Mouse (Mus musculus) kidney, embryonic 14.5 days (tissue): ENCODE data around the gene Il17rc. TPM values are rescaled to one million over a fixed set of nuclear protein-coding genes. Genes with fewer than 3 reads are reported as not detected.
A peak's percentile ranks its signal among the peaks of the same experiment; 100 is the strongest.

ENCODE experiments used
- ATAC-seq: fragments of 200-750 bp; cut with Nextera tagmentation; 2 replicates; pipeline ENCODE4 v1.8.0; 2017; ENCODE audit warnings: moderate number of reproducible peaks, mild to moderate bottlenecking, moderate TSS enrichment, moderate library complexity; ENCODE audit not compliant: low FRiP score, low TSS enrichment
- H3K27ac ChIP-seq: fragments of 300-500 bp; sonication (generic); 2 replicates; pipeline ENCODE4 v1.5.1; 2014; ENCODE audit warnings: low read depth, mild to moderate bottlenecking, low read length, moderate library complexity, mixed read lengths
- H3K27me3 ChIP-seq: fragments of 300-500 bp; sonication (generic); 2 replicates; pipeline ENCODE4 v1.6.1; 2014; ENCODE audit warnings: mild to moderate bottlenecking, low read length; ENCODE audit not compliant: control insufficient read depth, insufficient read depth
- H3K36me3 ChIP-seq: fragments of 300-500 bp; sonication (generic); 2 replicates; pipeline ENCODE4 v1.6.1; 2014; ENCODE audit warnings: low read length, mixed read lengths; ENCODE audit not compliant: control insufficient read depth, insufficient read depth
- H3K4me1 ChIP-seq: fragments of 300-500 bp; sonication (generic); 2 replicates; pipeline ENCODE4 v1.6.1; 2014; ENCODE audit warnings: low read length, mixed read lengths; ENCODE audit not compliant: control insufficient read depth, insufficient read depth
- H3K4me2 ChIP-seq: fragments of 300-500 bp; sonication (generic); replicated peaks from 2 replicates; pipeline ENCODE4 v1.6.1; 2014; ENCODE audit warnings: low read depth, mild to moderate bottlenecking, low read length
- H3K4me3 ChIP-seq: fragments of 300-500 bp; sonication (generic); 2 replicates; pipeline ENCODE4 v1.5.1; 2014; ENCODE audit warnings: mild to moderate bottlenecking, low read length
- H3K9ac ChIP-seq: fragments of 300-500 bp; sonication (generic); 2 replicates; pipeline ENCODE4 v1.6.1; 2014; ENCODE audit warnings: low read depth, mild to moderate bottlenecking, low read length, moderate library complexity
- H3K9me3 ChIP-seq: fragments of 300-500 bp; sonication (generic); 2 replicates; pipeline ENCODE4 v1.6.1; 2016; ENCODE audit warnings: low read length; ENCODE audit not compliant: control insufficient read depth
- WGBS: fragments of 180-500 bp; shearing (Covaris S2); extraction: QIAGEN DNeasy Blood & Tissue Kit; methylation state at CpG from one replicate; pipeline ENCODE4 v1.1.7; 2014; 5-methylcytosine and 5-hydroxymethylcytosine counted together
- polyA plus RNA-seq: library from polyadenylated mRNA; unstranded; fragments of >200 nt; fragmentation: Nextera tagmentation; extraction: Ambion mirVana; gene quantifications from 2 replicates; pipeline ENCODE4 v1.2.1, GENCODE M21; 2014

The Il17rc gene
- polyA plus RNA-seq, 1 experiment from 2014 or later, result 9.5 TPM

DNA sequence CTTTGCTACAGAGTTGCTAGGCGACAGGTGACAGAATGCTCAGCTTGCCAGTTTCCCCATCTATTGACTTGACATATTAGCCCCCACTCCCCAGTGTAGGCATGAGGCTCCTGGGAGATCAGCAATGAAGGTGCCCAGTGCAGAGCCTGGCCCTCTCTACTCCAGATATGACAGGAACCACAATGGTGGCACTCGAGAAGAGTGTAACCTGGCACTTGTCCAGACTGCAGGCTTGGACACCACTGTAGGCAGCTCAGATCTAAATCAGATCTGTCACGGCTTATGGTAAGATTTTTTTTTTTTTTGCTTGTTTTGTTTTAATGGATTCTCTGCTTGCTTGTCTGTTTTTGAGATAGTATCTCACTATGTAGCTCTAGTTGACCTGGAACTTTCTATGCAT lies 37.6 kb upstream of the Il17rc start:
- H3K4me1 ChIP-seq, result 0 out of 2 replicates have a peak, but pooled peaks cover 3% of the 10 kb centered on the region
- WGBS, result 67% methylated on average over 3 of the region's 3 CpGs
- no peak overlapping the region for H3K27ac ChIP-seq
- no peak overlapping the region for H3K4me3 ChIP-seq
- H3K9ac ChIP-seq, result no peak overlapping the region
- no peak for ATAC-seq
- H3K4me2 ChIP-seq, result no peak overlapping the region
- no peaks in the 10 kb centered on the region for H3K36me3 ChIP-seq
- H3K9me3 ChIP-seq, result no peaks in the 10 kb centered on the region
- H3K27me3 ChIP-seq, result no peaks in the 10 kb centered on the region

DNA sequence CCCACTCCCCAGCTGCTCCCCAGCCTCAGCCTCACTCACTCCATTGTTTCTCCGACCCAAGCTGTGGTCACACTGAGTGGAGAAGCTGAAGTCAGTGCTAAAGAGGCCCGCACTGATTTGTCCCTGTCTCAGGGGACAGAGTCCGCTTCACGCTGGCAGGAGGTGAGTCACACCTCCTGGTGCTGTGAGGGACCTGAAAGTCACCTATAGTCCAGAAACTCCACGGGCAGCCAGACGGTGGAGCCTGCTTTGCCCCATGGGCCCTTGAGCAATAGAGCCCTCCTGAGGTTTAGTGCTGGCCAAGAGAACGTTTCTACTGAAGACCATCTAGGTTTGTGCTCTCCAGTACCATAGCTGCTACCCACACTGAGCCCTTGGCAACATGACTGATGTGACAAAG lies 36.5 kb upstream of the Il17rc start:
- ATAC-seq, result no peak
- H3K4me3 ChIP-seq, result no peak overlapping the region
- H3K27ac ChIP-seq, result no peak overlapping the region
- H3K4me1 ChIP-seq, result 0 out of 2 replicates have a peak, but pooled peaks cover 3% of the 10 kb centered on the region
- H3K4me2 ChIP-seq, result no peak overlapping the region
- no peaks in the 10 kb centered on the region for H3K9me3 ChIP-seq
- H3K36me3 ChIP-seq, result no peaks in the 10 kb centered on the region
- H3K9ac ChIP-seq, result no peak overlapping the region
- 76% methylated on average over 7 of the region's 7 CpGs for WGBS
- no peaks in the 10 kb centered on the region for H3K27me3 ChIP-seq

DNA sequence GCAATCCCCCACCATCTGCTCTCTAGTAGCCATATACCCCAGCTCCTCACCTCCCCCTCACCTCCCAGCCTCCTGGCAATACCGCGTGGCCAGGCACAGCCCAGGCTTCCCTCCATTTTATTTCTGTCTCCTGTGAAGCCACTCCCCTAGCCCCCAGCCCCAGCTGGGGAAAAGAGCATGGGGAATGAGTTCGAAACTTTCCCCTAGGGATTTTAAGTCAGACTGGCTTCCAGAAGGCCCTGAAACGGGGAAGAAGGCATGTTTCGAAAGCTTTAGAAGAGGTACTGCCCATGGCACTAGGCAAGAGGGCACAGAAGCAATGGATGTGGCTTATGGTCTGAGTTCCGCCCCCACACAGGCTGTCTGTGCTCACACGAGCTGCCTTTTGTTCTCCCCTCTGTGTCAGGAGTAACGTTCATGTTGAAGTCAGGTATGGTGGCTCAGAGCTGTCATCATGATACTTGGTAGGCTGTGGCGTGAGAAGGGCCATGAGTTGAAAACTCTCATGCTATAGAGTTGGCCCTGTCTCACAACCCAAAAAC lies 35.5 kb upstream of the Il17rc start, which contains the start of gene Cidec:
TSS of gene Cidec (minus strand) at position 97 of the 542 bp plus-strand sequence.
- no peak within 1 kb of the TSS for H3K4me2 ChIP-seq
- 0 out of 2 replicates have a peak, but pooled peaks cover 3% of the 10 kb centered on the region for H3K4me1 ChIP-seq
- no peaks in the 10 kb centered on the region for H3K27me3 ChIP-seq
- no peak within 1 kb of the TSS for H3K9ac ChIP-seq
- H3K27ac ChIP-seq, result no peak within 1 kb of the TSS
- no peaks in the 10 kb centered on the region for H3K9me3 ChIP-seq
- ATAC-seq, result no peak
- 72% methylated on average over 9 of the region's 9 CpGs for WGBS
- H3K4me3 ChIP-seq, result no peak within 1 kb of the TSS
- H3K36me3 ChIP-seq, result no peaks in the 10 kb centered on the region

DNA sequence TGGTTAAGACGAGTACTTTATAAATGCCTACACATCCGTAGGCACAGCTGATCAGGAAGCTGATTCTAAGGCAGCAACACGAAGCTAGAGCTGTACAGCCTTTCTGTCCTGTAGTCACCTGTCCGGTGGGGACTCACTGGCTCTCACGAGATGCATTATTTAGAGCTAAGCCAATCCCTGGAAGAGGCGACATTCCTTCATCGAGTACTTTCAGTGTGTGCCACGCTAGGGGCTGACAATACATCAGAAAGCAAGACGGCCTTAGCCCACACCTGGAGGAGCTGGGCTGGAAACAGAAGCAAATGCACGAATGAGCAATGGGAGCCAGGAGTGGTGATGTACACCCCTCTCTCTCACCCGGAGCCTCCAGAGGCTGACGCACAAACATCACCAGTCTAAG lies 34.1 kb upstream of the Il17rc start:
- no peak for ATAC-seq
- H3K9me3 ChIP-seq, result no peaks in the 10 kb centered on the region
- no peak overlapping the region for H3K4me3 ChIP-seq
- no peaks in the 10 kb centered on the region for H3K36me3 ChIP-seq
- WGBS, result 76% methylated on average over 12 of the region's 12 CpGs
- no peaks in the 10 kb centered on the region for H3K27me3 ChIP-seq
- H3K27ac ChIP-seq, result no peak overlapping the region
- 0 out of 2 replicates have a peak, but pooled peaks cover under 1% of the 10 kb centered on the region for H3K4me1 ChIP-seq
- H3K4me2 ChIP-seq, result no peak overlapping the region
- H3K9ac ChIP-seq, result no peak overlapping the region

DNA sequence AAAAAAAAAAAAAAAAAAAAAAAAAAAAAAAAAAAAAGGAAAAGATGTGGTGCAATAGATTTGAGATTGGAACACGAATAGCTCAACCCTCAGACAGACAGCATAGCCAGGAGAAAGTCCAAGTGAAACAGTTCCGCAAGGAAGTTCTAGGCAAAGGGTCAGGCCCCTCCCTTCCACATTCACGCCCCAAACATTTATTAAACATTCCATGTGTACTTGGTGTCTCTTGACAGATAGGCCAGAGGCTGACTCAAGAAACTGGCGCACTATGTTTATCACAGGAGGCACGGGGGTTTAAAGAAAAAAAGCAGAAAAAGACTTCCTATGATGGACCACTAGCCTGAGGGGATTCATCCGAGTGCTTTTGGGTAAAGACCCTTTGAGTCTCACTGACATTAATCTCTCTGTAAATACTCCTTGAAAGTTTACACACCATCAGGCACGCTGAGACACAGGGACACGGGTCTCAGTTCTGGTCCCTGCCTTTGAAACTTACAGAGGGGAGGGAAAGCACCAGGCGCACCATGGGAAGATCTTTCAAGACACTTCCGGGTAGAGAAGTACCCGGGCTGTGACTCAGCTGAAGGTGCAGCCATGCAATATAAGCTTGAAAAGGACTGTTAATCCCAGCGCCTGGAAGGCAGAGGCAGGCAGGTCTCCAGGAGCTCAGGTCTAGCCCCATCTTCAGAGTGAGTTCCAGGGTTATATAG lies 32.4 kb upstream of the Il17rc start:
- Histone ChIP-seq H3K4me3 (no peak overlapping the region), H3K27me3 (no peaks in the 10 kb centered on the region), H3K4me1 (peaks cover 6% of the 10 kb centered on the region; the same call in 1 of the 2 replicates), H3K36me3 (no peaks in the 10 kb centered on the region), H3K9me3 (no peaks in the 10 kb centered on the region), H3K4me2 (no peak overlapping the region), H3K27ac (no peak overlapping the region), H3K9ac (no peak overlapping the region)
- ATAC-seq, result no peak
- 64% methylated on average over 12 of the region's 12 CpGs for WGBS

DNA sequence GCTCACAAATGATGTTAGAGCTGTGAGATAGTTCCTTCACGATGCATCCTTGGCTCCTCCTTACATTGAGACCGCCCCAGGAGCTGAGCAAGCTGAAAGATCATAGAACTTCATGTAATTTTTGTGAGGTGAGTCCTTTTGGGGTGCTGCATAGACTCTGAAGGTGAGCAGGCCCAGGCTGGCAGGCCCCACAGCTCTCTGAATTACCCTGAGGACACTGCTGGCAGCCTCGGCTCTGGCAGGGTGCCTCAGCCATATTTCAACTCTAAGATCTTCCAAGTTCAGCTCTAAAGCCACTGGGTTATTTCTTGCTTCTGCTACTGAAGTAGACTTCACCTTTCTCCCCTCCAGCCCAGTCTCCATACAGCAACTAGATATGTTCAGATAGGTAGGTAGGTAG lies 30.5 kb upstream of the Il17rc start:
- WGBS, result 84% methylated on average over 3 of the region's 3 CpGs
- Histone ChIP-seq H3K36me3 (peaks cover 4% of the 10 kb centered on the region; the same call in 1 of the 2 replicates), H3K27me3 (no peaks in the 10 kb centered on the region), H3K4me2 (no peak overlapping the region), H3K4me1 (peaks cover 6% of the 10 kb centered on the region; the same call in 1 of the 2 replicates), H3K27ac (no peak overlapping the region), H3K9me3 (no peaks in the 10 kb centered on the region), H3K4me3 (no peak overlapping the region), H3K9ac (no peak overlapping the region)
- no peak for ATAC-seq

DNA sequence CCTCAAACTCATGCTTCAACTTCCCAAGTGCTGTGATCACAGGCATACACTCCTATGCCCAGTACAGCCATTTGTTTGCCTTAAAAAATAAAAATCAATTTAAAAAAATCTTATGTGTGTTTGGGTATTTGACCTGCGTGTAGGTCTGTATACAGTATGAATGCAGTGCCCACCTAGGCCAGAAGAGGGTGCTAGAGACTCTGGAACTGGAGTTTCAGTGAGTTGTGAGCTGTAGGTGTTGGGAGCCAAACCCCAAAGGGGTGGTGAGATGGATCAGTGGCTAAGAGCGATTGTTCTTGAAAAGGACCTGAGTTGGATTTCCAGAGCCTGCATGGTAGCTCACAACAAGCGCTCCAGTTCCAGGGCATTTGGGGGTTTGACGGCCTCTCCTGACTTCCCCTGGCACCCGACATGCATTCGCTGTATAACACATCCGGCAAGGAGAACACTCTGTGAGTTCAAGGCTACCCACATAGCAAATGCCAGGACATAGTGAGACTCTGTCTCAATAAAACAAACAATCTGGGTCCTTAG lies 30.0 kb upstream of the Il17rc start:
- H3K4me2 ChIP-seq, result no peak overlapping the region
- H3K4me1 ChIP-seq, result peaks cover 6% of the 10 kb centered on the region; the same call in 1 of the 2 replicates
- no peak overlapping the region for H3K27ac ChIP-seq
- no peak overlapping the region for H3K4me3 ChIP-seq
- no peaks in the 10 kb centered on the region for H3K27me3 ChIP-seq
- WGBS, result 57% methylated on average over 7 of the region's 7 CpGs
- peaks cover 6% of the 10 kb centered on the region; the same call in 1 of the 2 replicates for H3K36me3 ChIP-seq
- no peak overlapping the region for H3K9ac ChIP-seq
- no peak for ATAC-seq
- H3K9me3 ChIP-seq, result no peaks in the 10 kb centered on the region

DNA sequence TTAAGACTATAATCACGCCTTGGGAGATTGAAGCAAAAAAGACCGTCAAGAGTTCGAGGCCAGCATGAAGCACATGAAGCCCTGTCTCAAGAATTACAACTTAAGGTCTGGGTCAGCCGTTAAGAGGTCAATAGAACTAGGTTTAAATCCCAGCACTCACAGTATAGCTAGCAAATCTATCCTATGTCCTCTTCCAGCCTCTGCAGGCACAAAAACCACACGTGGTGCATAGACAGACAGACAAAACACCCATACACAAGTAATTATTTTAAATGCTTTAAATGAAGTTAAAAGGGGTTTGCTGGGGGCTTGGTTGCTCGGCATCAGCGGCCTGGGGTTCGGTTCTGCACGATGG lies 29.2 kb upstream of the Il17rc start:
- Histone ChIP-seq H3K36me3 (peaks cover 14% of the 10 kb centered on the region), H3K4me1 (peaks cover 6% of the 10 kb centered on the region; the same call in 1 of the 2 replicates), H3K4me3 (peak overlapping the region; percentile 70), H3K27ac (peak overlapping the region; percentile 3; the same call in 1 of the 2 replicates), H3K27me3 (no peaks in the 10 kb centered on the region), H3K9ac (peak overlapping the region; percentile 92), H3K9me3 (no peaks in the 10 kb centered on the region), H3K4me2 (peak overlapping the region; percentile 80)
- no peak for ATAC-seq
- WGBS, result 42% methylated on average over 9 of the region's 9 CpGs
